Mouse (Mus musculus): ENCODE measurements around the gene Gosr1. TPM values are rescaled to one million over a fixed set of nuclear protein-coding genes. Genes with fewer than 3 reads are reported as not detected.

Gosr1 gene
- total RNA-seq (2023), result 10 to 100 TPM; 51.2 to 57.9 TPM

GRCm38 (mm10) chr11:76763053-76763740 is at the start of gene Gosr1:
Gosr1 (minus strand) TSS chr11:76763579.

GRCm38 (mm10) chr11:76679508-76679907 is 83.9 kb downstream of the Gosr1 start, which contains the start of gene Trarg1:
Trarg1 (plus strand) TSS chr11:76679808.

Other genes starting within 250 kb of the Gosr1 start
- gene Abr, start 141.3 kb downstream of the Gosr1 start, total RNA-seq (2023), result 10 to 100 TPM; 25.7 to 30.4 TPM
- not detected for gene Bhlha9, start 91.1 kb downstream of the Gosr1 start, total RNA-seq (2023)
- not detected for gene Trarg1, start 83.8 kb downstream of the Gosr1 start, total RNA-seq (2023)
- 1 to 10 TPM; 1.1 to 1.2 TPM for gene Cpd, start 83.4 kb upstream of the Gosr1 start, total RNA-seq (2023)
- not detected for gene Tmigd1, start 138.6 kb upstream of the Gosr1 start, total RNA-seq (2023)
- 10 to 100 TPM; 43.8 to 50.3 TPM for gene Blmh, start 161.2 kb upstream of the Gosr1 start, total RNA-seq (2023)
- not detected for gene Slc6a4, start 235.0 kb upstream of the Gosr1 start, total RNA-seq (2023)

All from B cell, adult 67 days (primary cell).